8 mouse cellular contexts compared by ENCODE assay signal in genomic region chr10:66901873-66902272, GRCm38 (mm10).
DNase-seq lines count a peak whose midpoint lies in the region; ATAC-seq and TF ChIP-seq lines count a peak whose summit lies in the region.

No protein-coding gene starts in this region.

- 0 out of 2 replicates have a peak, but pooled peaks cover 3% of the 10 kb centered on the region for H3K4me1 ChIP-seq in lung, postnatal 0 days (ENCODE audit: insufficient read depth, low read depth, low read length)
- peaks cover 19% of the 10 kb centered on the region for H3K4me1 ChIP-seq in liver, embryonic 13.5 days (replicated peaks)
- H3K4me1 ChIP-seq in stomach, postnatal 0 days (replicated peaks; ENCODE audit: control insufficient read depth, insufficient read depth) = no peaks in the 10 kb centered on the region

- no peak overlapping the region for H3K27ac ChIP-seq in lung, postnatal 0 days (ENCODE audit: low read length)
- H3K27ac ChIP-seq in liver, embryonic 13.5 days = no peak overlapping the region
- H3K27ac ChIP-seq in stomach, postnatal 0 days (replicated peaks) = no peak overlapping the region

- no peak for TF ChIP-seq EP300 in lung, postnatal 0 days (IDR thresholded peaks at IDR 0.05)
- TF ChIP-seq EP300 in stomach, postnatal 0 days (optimal IDR thresholded peaks at IDR 0.05) = no peak

- H3K9ac ChIP-seq in lung, postnatal 0 days (replicated peaks; ENCODE audit: low read depth) = no peak overlapping the region
- no peak overlapping the region for H3K9ac ChIP-seq in liver, embryonic 13.5 days
- H3K9ac ChIP-seq in stomach, postnatal 0 days (ENCODE audit: low read length) = no peak overlapping the region

- H3K36me3 ChIP-seq in lung, postnatal 0 days (ENCODE audit: insufficient read depth, low read length) = no peaks in the 10 kb centered on the region
- H3K36me3 ChIP-seq in liver, embryonic 13.5 days = no peaks in the 10 kb centered on the region
- H3K36me3 ChIP-seq in stomach, postnatal 0 days (ENCODE audit: control insufficient read depth, insufficient read depth, low read length) = no peaks in the 10 kb centered on the region

- no peak for TF ChIP-seq CTCF in lung, postnatal 0 days (IDR thresholded peaks at IDR 0.05)
- TF ChIP-seq CTCF in stomach, postnatal 0 days (IDR thresholded peaks at IDR 0.05; ENCODE audit: low read depth) = no peak

- H3K9me3 ChIP-seq in lung, postnatal 0 days (ENCODE audit: low read length) = no peaks in the 10 kb centered on the region
- H3K9me3 ChIP-seq in liver, embryonic 13.5 days (replicated peaks) = no peaks in the 10 kb centered on the region
- no peaks in the 10 kb centered on the region for H3K9me3 ChIP-seq in stomach, postnatal 0 days (ENCODE audit: control insufficient read depth, low read length)

- WGBS in lung, postnatal 0 days = 10% methylated on average over 9 of the region's 9 CpGs
- 8% methylated on average over 9 of the region's 9 CpGs for WGBS in liver, embryonic 13.5 days (ENCODE audit: insufficient replicate concordance)
- 4% methylated on average over 9 of the region's 9 CpGs for WGBS in stomach, postnatal 0 days

- peak; percentile 35 for DNase-seq in embryo, embryonic 10 days (ENCODE audit: low spot score)
- no peak for DNase-seq in embryo, embryonic 11 days
- no peak for DNase-seq in lung, postnatal 0 days (ENCODE audit: low spot score)
- no peak for DNase-seq in lung, postnatal 10 days
- DNase-seq in liver, embryonic 13.5 days = no peak
- no peak for DNase-seq in stomach, postnatal 0 days (ENCODE audit: low spot score)
- no peak for DNase-seq in urinary bladder, postnatal 10 days (ENCODE audit: low spot score)
- no peak for DNase-seq in adrenal gland, adult (ENCODE audit: inconsistent age in 2 of 2, low spot score in 1 of 2)

- H3K4me3 ChIP-seq in lung, postnatal 0 days (ENCODE audit: low read depth, low read length) = no peak overlapping the region
- no peak overlapping the region for H3K4me3 ChIP-seq in liver, embryonic 13.5 days (replicated peaks)
- H3K4me3 ChIP-seq in stomach, postnatal 0 days (ENCODE audit: low read depth, low read length) = no peak overlapping the region

- H3K27me3 ChIP-seq in lung, postnatal 0 days (replicated peaks; ENCODE audit: insufficient read depth, low read length) = no peaks in the 10 kb centered on the region
- H3K27me3 ChIP-seq in liver, embryonic 13.5 days = no peaks in the 10 kb centered on the region
- H3K27me3 ChIP-seq in stomach, postnatal 0 days (ENCODE audit: control insufficient read depth, insufficient read depth, low read length) = no peaks in the 10 kb centered on the region

- no peak for ATAC-seq in lung, postnatal 0 days
- no peak for ATAC-seq in liver, embryonic 13.5 days (ENCODE audit: low read depth)
- ATAC-seq in stomach, postnatal 0 days (ENCODE audit: low FRiP score, low TSS enrichment) = no peak

- H3K4me2 ChIP-seq in lung, postnatal 0 days (replicated peaks; ENCODE audit: low read depth, low read length) = peak overlapping the region; percentile 35
- peak overlapping the region; percentile 43 for H3K4me2 ChIP-seq in liver, embryonic 13.5 days
- H3K4me2 ChIP-seq in stomach, postnatal 0 days (replicated peaks; ENCODE audit: low read depth) = peak overlapping the region; percentile 18
